Mouse (Mus musculus) stomach, postnatal 0 days (tissue): ENCODE measurements around the gene Smok2a.

ENCODE experiments used
- CTCF ChIP-seq: IDR thresholded peaks from 2 replicates; pipeline ENCODE4 v1.5.1; 2016; ENCODE audit warnings: antibody characterized with exemption, low read depth, mild to moderate bottlenecking, moderate library complexity
- EP300 ChIP-seq: optimal IDR thresholded peaks from 2 replicates; pipeline ENCODE3; 2016; ENCODE audit warnings: antibody characterized with exemption

- TF ChIP-seq CTCF: no peak
- no peak for TF ChIP-seq EP300
Observed at GRCm38 (mm10) chr17:13215595-13215994, 5.4 kb upstream of the Smok2a start.
